Mouse (Mus musculus) monocyte, adult 5-6 weeks (primary cell): ENCODE results near the gene Orai3. TPM values are rescaled to one million over a fixed set of nuclear protein-coding genes. Genes with fewer than 3 reads are reported as not detected.
A peak's percentile ranks its signal among the peaks of the same experiment; 100 is the strongest.
"Not testable (repeated sequence)": the region's sequence is repeated elsewhere in the genome, so short reads cannot be mapped to it uniquely, and the experiment has no call there.

Experiments used
- ATAC-seq: fragments of 153-309, 156-312 bp; replicated peaks from 2 replicates; pipeline ENCODE4 v1.8.0; 2017; ENCODE audit warnings: mild to moderate bottlenecking; ENCODE audit not compliant: low TSS enrichment, insufficient number of reproducible peaks, severe bottlenecking, poor library complexity, low FRiP score
- total RNA-seq: library from RNA; stranded (forward); fragments of 200-1000, 200-491, 200-594 nt; gene quantifications from 3 replicates; pipeline ENCODE4 v1.2.3, GENCODE M21; 2017

The Orai3 gene
- total RNA-seq, 1 experiment from 2014 or later: 31.9 TPM

DNA sequence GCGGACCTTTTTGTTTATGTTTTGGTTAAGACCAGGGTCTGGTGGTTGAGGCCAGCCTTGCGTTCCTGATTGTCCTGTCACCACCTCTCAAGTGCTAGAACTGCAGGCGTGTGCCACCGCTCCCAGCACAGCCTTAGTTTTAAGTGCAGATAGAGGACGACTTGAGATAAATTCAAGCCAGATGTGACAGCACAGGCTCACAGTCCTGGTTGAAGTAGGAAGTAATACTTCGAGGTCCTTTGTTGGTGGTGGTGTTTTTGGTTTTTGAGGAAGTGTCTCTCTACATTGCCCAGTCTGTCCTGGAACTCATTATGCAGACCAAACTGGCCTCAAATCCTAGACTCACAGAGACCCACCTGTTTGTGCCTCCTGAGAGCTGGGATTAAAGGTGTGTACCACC lies 9.9 kb upstream of the Orai3 start:
- ATAC-seq: peak; percentile 37; the same call in 1 of the 2 replicates

DNA sequence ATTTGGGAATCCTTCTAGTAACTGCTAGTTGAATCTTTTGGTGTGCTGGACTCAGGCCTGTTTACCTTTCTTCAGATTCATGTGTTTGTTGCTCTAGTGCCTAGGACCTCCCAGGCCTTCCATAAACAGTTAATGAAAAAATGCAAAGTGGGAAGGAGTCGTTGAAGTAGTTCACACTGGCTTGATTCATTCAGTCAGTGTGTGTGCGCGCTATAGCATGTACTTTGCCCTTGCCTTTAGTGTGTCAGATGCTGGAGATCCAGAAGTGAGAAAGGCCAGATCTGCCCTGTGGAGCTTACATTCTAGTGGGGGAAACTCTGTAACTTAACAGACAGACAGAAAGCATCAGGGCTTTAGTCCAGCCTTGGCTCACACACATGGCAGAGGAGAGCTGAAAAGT lies 9.1 kb upstream of the Orai3 start:
- ATAC-seq: no peak

DNA sequence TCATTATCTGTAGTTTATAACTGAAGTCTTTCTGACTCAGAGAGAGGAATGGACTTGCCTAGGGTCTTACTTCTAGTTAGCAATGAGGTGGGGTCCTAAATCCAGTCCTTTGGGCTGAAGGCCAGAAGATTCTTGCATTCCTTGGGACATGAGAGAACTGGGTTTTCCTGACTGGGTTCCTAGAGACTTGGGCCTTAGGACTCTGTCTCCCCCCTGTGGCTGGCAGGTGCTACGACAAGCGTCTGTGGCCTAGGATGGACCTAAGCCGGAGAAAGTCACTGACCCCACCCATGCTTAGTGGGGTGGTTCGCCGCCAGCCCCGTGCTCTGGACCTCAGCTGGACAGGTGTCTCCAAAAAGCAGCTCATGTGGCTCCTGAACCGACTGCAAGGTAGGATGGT lies 8.6 kb upstream of the Orai3 start:
- ATAC-seq: peak; percentile 84

DNA sequence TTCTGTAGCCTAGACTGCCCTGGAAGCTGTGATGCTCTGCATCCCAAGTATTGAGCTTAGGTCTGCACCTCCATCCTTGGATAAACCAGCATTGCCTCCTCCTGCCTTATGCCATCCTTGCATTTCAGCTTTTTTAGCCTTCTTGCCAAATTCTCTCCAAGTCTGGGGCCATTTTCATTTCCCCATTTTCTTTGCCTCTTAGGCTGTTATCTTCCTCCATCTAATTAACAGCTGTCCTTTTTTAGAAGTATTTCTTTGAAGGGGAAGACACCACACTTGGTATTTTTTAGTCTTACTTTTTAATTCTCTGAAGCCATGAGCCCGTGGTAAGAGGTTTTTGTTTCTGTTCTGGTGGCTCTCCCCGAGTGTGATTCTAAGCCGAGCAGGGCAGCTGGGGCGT lies 6.0 kb upstream of the Orai3 start:
- no peak for ATAC-seq

DNA sequence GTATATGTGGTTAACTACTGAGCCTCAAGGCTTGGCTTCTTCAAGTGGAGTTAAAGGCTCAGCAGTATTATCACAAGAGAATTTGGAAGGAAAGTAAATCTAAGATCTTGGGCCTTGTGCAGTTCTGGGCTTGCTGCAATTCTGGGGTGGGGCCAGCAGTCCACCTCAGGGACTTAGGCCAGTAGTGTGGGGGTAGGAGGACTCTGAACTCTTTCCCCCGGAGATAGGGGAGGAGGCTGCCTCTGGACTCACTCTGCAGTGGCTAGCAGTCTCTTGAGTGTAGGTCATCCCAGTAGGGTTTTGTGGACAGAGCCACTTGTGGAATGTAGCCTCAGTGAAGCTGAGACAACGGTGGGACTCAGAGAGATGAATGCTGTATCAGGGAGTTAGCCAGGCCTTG lies 3.9 kb upstream of the Orai3 start:
- ATAC-seq: no peak

DNA sequence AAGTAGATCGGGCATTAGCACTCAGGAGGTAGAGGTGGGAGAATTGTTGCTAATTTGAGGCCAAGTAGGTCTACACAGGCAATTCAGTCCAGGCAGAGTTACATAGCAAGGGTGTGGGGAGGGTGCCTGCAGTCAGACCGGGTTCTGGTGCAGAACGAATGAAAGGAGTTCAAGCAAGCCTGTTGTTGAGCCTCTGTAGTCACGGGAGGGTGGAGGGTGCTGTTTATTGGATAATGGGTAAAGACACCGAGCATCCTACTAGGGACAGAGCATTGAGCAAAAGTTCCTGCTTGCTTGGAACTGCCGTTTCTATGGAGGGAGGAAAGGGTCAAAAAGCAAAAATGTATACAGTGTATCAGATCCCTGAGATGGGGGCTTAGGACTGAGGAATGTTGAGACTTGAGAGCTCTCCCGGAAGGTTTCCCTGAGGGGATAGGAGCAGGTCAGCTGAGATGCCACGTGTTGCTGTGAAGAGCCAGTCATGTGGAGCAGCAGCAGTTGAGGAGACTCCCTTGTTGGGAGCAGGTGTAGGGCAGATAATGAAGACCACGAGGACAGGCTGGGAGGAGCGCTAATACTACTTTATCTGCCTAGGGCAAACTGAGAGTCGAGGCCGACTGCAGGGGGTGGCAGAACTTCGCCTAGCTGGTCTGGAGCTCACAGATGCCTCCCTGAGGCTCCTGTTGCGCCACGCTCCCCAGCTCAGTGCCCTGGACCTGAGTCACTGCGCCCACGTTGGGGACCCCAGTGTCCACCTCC lies 2.6 kb upstream of the Orai3 start:
- no peak for ATAC-seq

DNA sequence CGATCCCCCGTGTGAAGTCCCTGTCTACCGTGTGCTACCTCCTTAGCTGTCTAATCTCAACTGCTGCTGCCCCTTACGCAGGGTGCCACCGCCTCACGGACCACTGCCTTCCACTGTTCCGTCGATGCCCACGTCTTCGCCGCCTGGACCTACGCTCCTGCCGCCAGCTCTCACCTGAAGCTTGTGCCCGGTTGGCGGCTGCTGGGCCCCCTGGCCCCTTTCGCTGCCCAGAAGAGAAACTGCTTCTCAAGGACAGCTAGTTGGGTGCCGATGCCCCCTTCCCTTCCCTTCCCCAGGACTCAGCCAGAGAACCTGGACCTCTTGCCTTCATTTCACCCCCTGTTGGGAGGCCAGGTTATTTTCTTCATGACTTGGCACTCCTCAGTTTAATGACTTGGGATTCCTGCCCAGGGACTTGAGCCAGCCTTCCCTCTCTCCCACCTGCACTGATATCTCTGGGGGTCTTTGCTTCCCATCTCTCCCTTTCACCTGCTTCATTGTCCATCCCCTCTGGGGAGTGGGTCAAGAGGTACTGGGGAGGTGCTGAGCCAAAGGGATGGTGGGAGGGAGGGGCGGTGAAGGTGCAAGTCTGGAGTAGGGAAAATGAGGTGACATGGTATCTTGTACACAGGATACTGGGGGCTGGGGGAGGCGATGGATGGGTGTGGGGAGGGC lies 1.8 kb upstream of the Orai3 start:
- no peak for ATAC-seq

DNA sequence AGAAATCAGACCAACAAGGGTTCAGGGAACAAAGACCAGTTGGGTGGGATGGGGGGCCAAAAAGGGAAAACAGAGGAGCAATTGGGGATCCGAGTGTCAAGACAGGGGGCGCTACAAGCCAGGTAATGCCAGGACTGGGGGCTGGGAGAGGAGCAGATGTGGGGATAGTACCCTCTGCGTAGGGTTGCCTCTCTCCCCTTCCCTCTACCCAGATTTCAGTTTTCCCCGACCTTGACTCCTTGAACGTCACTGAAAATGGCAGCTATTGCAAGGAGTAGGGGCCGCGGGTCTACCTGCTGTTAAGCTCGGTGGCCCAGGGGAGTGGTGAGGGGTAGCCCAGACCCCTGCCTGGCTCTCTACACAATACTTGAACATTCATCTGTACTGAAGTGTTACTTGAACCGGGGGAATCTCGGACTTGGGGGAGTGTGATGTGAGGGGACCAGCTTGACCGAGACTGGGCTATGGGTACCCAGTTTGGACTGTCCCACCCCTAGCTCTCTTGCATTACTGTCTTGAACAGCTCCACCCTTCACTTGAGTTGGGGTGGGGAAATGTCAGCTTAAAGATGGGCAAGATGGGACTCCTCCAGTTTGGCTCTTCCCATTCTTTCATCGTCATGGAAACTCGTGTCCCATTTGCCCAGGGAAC lies 1.1 kb upstream of the Orai3 start:
- no peak for ATAC-seq

DNA sequence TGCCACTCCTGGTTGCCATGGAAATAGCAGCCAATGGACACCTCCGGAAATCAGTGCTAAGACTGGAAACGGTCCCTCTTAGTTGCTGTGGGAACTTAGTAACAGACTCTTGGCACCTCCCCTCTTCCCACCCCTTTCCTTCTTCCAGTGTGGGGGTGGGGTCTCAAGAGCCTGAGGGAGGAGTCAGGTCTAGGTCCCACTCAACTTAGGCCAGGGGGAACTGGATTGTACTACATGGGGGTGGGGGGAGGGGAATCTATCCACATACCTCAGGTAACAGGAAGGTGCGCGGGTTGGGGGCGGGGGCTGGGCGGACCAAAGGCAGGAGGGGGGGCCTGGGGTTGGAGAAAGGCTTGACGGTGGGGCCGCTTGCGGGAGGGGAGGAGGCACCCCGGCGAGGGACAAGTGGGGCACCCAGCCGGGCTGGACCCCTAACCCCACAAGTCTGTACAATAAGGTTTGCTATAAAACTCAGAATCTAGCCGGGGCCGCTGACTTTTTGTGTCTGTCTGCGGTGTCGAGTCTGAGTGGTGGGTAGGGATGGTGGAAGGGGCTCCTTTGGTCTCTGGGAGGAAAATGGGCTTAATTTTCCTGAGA lies 520 bp upstream of the Orai3 start:
- peak; percentile 77 for ATAC-seq

DNA sequence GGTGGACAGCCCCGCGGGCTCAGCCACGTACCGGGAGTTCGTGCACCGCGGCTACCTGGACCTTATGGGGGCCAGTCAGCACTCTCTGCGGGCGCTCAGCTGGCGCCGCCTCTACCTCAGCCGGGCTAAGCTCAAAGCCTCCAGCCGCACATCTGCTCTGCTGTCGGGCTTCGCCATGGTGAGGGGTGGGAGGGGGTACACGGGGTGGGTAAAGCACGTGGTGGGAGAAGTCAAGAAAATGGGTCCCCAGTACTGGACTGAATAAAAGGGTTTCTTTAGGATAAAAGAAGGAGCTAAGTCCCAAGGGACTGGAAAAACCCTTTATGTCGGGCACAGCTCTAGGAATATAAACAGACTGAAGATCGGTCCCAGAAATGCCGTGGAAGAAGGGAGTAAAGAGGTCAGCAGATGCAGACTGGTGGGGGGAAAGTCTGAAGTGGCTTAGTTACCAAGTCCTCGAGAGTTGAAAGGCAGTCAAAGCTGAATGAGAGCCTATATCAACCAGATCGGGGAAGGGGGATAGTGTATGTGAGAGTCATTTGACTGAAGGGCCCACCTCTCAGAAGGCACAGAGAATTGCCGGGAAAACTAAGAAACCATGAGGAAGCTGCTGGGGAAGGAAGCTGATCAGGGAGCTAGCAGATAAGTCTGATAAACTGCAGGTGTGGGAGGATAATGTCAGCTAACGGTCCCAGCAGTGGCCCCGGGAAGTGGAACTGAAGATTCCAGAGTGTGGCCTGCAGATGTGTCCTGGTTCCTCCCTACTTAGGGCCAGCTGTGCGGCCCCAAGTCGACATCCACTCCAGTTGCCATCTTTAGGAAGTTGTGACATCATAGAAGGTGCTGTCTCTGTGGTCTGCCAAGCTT lies 657 bp downstream of the Orai3 start:
- no peak for ATAC-seq

DNA sequence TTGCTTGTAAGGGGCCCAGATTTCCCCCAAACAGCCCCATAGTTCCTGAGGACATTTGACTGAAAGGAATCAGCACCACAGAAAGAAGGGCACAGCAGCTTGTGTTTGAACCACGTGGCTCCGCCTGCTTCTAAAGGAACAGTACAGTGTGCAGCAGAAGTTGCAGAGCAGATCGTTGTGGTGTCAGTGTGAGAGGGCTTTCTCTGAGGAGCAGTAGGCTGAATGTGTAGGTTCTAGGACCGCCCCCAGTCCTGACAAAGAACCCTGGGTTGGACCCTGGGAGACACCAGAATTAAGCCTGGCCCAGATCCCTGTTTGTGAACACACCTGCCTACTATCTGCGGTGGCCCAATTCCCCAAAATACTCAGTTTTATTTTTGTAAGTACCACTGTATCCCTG lies 1.6 kb downstream of the Orai3 start:
- ATAC-seq: no peak

DNA sequence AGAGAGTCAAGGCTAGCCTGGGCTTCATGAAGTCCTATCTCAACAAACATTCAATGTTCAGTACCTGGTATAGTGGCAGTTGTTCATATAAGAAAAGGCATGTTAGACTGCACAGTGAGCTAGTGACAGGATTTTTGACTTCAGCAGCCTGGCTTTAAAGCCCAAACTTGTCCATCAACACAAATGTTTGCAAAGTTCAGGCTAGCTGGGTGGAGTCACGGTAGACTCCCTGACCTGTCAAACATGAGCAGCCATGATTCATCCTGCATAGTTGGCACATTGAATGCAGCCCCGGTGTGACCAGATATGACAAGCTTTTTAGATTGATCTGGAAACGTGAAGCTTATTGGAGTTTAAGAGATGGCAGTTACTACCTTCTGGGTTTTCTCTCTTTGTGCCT lies 2.5 kb downstream of the Orai3 start:
- ATAC-seq: no peak

DNA sequence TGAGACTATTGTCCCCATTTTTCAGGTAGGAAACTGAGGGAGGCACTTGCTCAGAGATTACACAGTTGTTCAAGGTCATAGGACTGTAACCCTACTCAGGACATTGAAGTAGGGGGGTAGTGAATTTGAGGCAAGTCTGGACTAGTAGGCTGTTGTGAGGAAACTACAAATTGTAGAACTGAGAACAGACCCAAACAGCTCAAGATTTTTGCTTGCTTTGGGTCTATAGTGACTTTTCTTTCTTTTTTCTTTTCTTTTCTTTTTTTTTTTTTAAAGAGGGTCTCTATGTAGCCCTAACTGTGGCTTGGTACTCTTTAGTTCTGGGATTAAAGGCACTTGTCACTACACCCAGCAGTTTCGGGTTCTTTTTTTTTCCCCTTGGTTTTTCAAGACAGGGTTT lies 2.9 kb downstream of the Orai3 start:
- ATAC-seq: no peak

DNA sequence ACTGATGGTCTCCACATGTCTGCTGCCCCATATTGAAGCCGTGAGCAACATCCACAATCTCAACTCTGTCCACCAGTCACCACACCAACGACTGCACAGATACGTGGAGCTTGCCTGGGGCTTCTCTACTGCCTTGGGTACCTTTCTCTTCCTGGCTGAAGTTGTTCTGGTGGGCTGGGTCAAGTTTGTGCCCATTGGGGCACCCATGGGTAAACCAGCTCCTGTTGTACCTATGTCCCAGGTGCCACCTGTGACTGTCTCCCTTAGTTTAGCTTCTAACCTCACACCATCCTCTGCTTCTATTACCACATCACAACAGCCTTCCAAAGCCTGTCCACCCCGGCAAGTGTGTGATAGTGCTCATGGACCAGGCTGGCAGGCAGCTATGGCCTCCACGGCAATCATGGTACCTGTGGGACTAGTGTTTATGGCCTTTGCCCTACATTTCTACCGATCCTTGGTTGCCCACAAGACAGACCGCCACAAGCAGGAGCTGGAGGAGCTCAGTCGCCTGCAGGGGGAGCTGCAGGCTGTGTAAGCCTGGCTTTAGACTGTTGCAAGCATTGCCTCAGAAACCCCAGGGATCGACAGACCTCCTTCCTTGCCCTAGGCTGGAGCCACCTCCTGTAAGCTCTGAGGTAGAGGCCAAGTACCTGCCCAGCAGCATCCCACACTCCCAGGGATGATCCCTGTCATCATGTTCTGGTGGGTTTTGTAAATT lies 4.2 kb downstream of the Orai3 start:
- ATAC-seq: 0 out of 2 replicates have a peak, but pooled peaks have one; percentile 9

DNA sequence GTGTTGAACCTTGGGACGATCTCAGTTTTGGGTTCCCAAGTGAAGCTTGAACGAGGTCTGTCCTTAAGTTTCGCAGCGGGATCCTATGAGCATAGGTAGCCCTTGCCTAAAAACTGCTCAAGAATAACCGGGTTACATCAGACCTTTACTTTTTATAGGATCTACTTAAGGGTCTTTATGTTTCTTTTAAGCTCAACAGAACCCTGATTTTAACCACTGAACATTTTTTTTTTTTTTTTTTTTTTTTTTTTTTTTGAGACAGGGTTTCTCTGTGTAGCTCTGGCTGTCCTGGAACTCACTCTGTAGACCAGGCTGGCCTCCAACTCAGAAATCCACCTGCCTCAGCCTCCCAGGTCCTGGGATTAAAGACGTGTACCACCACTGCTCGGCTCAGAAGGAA lies 6.2 kb downstream of the Orai3 start:
- not testable (repeated sequence) for ATAC-seq

DNA sequence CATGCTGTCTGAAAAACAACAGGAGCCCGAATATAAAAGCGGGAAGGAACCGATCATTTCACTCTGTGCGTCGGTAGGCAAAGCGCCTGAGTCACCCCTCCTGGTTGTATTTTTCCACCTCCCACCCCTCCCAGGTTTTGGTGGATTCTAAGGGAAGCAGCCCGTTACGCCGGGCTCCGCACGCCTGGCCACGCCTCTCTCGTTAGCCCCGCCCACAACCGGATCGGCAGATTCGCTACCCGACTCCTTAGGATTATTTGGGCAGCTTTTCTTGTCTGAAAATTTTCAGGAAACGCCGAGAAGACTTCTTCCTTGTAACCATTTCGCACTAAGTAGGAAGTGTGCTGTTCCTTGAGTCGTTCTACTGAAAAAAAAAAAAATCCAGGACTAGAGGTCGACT lies 6.8 kb downstream of the Orai3 start, which contains the start of gene Setd1a:
Gene Setd1a, plus strand, starts transcription at position 245 of the 400 bp plus-strand sequence.
- peak; percentile 37; the same call in 1 of the 2 replicates for ATAC-seq

DNA sequence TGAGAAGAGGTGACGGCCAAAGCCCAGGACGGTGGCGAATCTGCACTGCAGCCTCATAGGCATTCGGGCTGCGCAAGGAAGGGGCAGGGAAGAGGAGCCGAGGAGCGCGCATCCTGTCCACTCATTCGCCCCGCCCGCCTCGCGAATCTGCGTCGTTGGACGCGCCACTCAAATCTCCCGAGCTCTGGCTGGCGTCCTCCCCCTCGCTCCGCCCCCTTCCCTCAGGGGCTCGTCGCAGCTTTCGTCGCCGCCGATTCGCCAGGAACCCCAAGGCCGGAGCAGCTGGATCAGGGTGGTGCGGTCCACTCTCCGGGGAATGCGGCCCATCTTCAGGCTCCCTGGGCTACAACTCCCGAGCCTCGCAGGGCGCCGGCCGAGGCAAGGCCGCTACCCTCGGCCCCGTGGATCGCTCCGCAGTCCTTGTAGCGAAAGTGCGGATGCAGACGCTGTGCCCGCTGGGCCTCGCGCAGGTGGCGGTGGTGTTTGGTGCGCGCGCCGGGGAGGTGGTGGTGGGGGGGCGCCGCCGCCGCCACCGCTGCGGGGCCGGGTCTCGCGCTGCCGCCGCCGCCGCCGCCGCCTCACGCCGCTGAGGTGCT lies 7.4 kb downstream of the Orai3 start:
- ATAC-seq: peak; percentile 87
